Mouse (Mus musculus): Measurements from ENCODE around the gene Sprr2h.

DNA sequence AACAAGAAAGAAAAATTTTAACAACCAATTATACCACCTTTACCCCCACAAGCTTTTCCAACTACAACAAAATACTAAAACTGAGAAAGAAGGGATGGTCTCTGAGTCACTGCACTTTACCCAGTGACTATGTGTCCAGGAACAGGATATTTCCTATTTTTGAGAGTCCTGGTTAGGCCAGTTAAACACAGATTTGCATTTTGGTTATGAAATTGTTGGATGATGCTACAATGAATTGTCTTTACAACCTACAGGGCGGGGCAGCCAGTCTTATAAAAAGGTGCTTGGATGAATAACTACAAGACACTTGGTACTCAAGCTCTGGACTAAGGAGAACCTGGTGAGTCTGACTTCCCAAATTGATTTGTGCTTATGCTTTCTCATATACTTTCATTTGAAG is at the start of gene Sprr2h:
- TF ChIP-seq POLR2A (IDR thresholded peaks at IDR 0.05; ENCODE audit: low read depth, low read length) (no peak), CTCF (IDR thresholded peaks at IDR 0.05; ENCODE audit: extremely low read depth, insufficient read length, insufficient replicate concordance, low read depth, low read length) (no peak)
